Mouse (Mus musculus): Measurements from ENCODE around the gene Immt.

Immt gene

GRCm38 (mm10) chr6:71830690-71831580, at the start of gene Immt:
Gene Immt (plus strand): TSS chr6:71831331.
- WGBS = under 1% methylated on average over 64 of the region's 64 CpGs

- WGBS = 68% methylated on average over 5 of the region's 5 CpGs
Measured at GRCm38 (mm10) chr6:71783165-71783564, 48.0 kb upstream of the Immt start.

GRCm38 (mm10) chr6:71788348-71788747, 42.8 kb upstream of the Immt start:
- WGBS = 90% methylated on average over 9 of the region's 9 CpGs

GRCm38 (mm10) chr6:71791771-71792170, 39.4 kb upstream of the Immt start:
- WGBS = 71% methylated on average over 6 of the region's 6 CpGs

GRCm38 (mm10) chr6:71799391-71799790, 31.7 kb upstream of the Immt start:
- 63% methylated on average over 3 of the region's 3 CpGs for WGBS

- 40% methylated on average over 7 of the region's 7 CpGs for WGBS
Measured at GRCm38 (mm10) chr6:71801011-71801713, 30.0 kb upstream of the Immt start.

GRCm38 (mm10) chr6:71801714-71802094, 29.4 kb upstream of the Immt start:
- WGBS = 42% methylated on average over 10 of the region's 10 CpGs

GRCm38 (mm10) chr6:71803609-71804008, 27.5 kb upstream of the Immt start:
- WGBS = 37% methylated on average over 1 of the region's 1 CpGs

GRCm38 (mm10) chr6:71804061-71804829, 26.9 kb upstream of the Immt start:
- WGBS = 10% methylated on average over 12 of the region's 12 CpGs

- 64% methylated on average over 1 of the region's 1 CpGs for WGBS
Measured at GRCm38 (mm10) chr6:71806713-71807112, 24.4 kb upstream of the Immt start.

- WGBS = 88% methylated on average over 9 of the region's 9 CpGs
Measured at GRCm38 (mm10) chr6:71809890-71810289, 21.2 kb upstream of the Immt start.

- WGBS = 87% methylated on average over 2 of the region's 2 CpGs
Measured at GRCm38 (mm10) chr6:71812820-71813219, 18.3 kb upstream of the Immt start.

- 90% methylated on average over 5 of the region's 5 CpGs for WGBS
Measured at GRCm38 (mm10) chr6:71819764-71820292, 11.3 kb upstream of the Immt start.

- 4% methylated on average over 7 of the region's 7 CpGs for WGBS
Measured at GRCm38 (mm10) chr6:71823085-71823484, 8.0 kb upstream of the Immt start.

- WGBS = under 1% methylated on average over 19 of the region's 19 CpGs
Measured at GRCm38 (mm10) chr6:71823488-71823887, 7.6 kb upstream of the Immt start.

- 32% methylated on average over 3 of the region's 3 CpGs for WGBS
Measured at GRCm38 (mm10) chr6:71823961-71824360, 7.2 kb upstream of the Immt start.

GRCm38 (mm10) chr6:71826869-71827268, 4.3 kb upstream of the Immt start, which contains the start of gene Mrpl35:
Gene Mrpl35 (minus strand): TSS chr6:71826969.
- WGBS = 38% methylated on average over 1 of the region's 1 CpGs

- 87% methylated on average over 9 of the region's 9 CpGs for WGBS
Measured at GRCm38 (mm10) chr6:71829768-71830167, 1.4 kb upstream of the Immt start.

- WGBS = 2% methylated on average over 21 of the region's 21 CpGs
Measured at GRCm38 (mm10) chr6:71831581-71831960, 440 bp downstream of the Immt start.

GRCm38 (mm10) chr6:71836811-71837210, 5.7 kb downstream of the Immt start:
- 71% methylated on average over 2 of the region's 2 CpGs for WGBS

GRCm38 (mm10) chr6:71840597-71841290, 9.6 kb downstream of the Immt start:
- WGBS = 94% methylated on average over 1 of the region's 1 CpGs

Measured in cerebral cortex, adult 2 months (tissue).